Mouse (Mus musculus) hindbrain, embryonic 12.5 days (tissue): Measurements from ENCODE around the gene Fpr3. TPM values are rescaled to one million over a fixed set of nuclear protein-coding genes. Genes with fewer than 3 reads are reported as not detected.
"Not testable (repeated sequence)": the region's sequence is repeated elsewhere in the genome, so short reads cannot be mapped to it uniquely, and the experiment has no call there.

Source experiments
- ATAC-seq: fragments of 200-750 bp; cut with Nextera tagmentation; 2 replicates; pipeline ENCODE4 v1.8.0; 2017; ENCODE audit warnings: moderate TSS enrichment; ENCODE audit not compliant: low FRiP score
- H3K27ac ChIP-seq: fragments of 300-500 bp; sonication (generic); 2 replicates; pipeline ENCODE4 v1.5.1; 2016; ENCODE audit warnings: mild to moderate bottlenecking
- H3K27me3 ChIP-seq: fragments of 300-500 bp; sonication (generic); 2 replicates; pipeline ENCODE4 v1.6.1; 2016; ENCODE audit warnings: mild to moderate bottlenecking
- H3K36me3 ChIP-seq: fragments of 300-500 bp; sonication (generic); 2 replicates; pipeline ENCODE4 v1.6.1; 2016; ENCODE audit warnings: mild to moderate bottlenecking
- H3K4me1 ChIP-seq: fragments of 300-500 bp; sonication (generic); 2 replicates; pipeline ENCODE4 v1.6.1; 2016
- H3K4me2 ChIP-seq: fragments of 300-500 bp; sonication (generic); replicated peaks from 2 replicates; pipeline ENCODE4 v1.6.1; 2016; ENCODE audit warnings: mild to moderate bottlenecking
- H3K4me3 ChIP-seq: fragments of 300-500 bp; sonication (generic); 2 replicates; pipeline ENCODE4 v1.5.1; 2016; ENCODE audit warnings: mild to moderate bottlenecking
- H3K9ac ChIP-seq: fragments of 300-500 bp; sonication (generic); 2 replicates; pipeline ENCODE4 v1.6.1; 2016; ENCODE audit warnings: mild to moderate bottlenecking, moderate library complexity
- H3K9me3 ChIP-seq: fragments of 300-500 bp; sonication (generic); replicated peaks from 2 replicates; pipeline ENCODE4 v1.6.1; 2016; ENCODE audit warnings: mild to moderate bottlenecking
- WGBS: fragments of 180-500 bp; shearing (Covaris S2); methylation state at CpG from one replicate; pipeline ENCODE4 v1.1.7; 2016; 5-methylcytosine and 5-hydroxymethylcytosine counted together
- polyA plus RNA-seq: library from polyadenylated mRNA; unstranded; fragments of >200 nt; fragmentation: Nextera tagmentation; extraction: Ambion mirVana; gene quantifications from 2 replicates; pipeline ENCODE4 v1.2.1, GENCODE M21; 2016

The Fpr3 gene
- not detected in 2 replicates for polyA plus RNA-seq

- no peaks in the 10 kb centered on the region for H3K9me3 ChIP-seq
- no peak within 1 kb of the TSS for H3K27ac ChIP-seq
- WGBS = 69% methylated on average over 1 of the region's 1 CpGs
- no peaks in the 10 kb centered on the region for H3K36me3 ChIP-seq
- no peak within 1 kb of the TSS for H3K9ac ChIP-seq
- H3K4me2 ChIP-seq = no peak within 1 kb of the TSS
- no peak within 1 kb of the TSS for H3K4me3 ChIP-seq
- no peaks in the 10 kb centered on the region for H3K4me1 ChIP-seq
- H3K27me3 ChIP-seq = no peaks in the 10 kb centered on the region
- ATAC-seq = no peak
Measured at GRCm38 (mm10) chr17:17887774-17888248, at the start of gene Fpr3, which contains the start of gene Fpr2. Gene Fpr3, plus strand, starts transcription at chr17:17887852. Gene Fpr2, plus strand, starts transcription at chr17:17887824.

GRCm38 (mm10) chr17:17837919-17838701, 49.5 kb upstream of the Fpr3 start:
- Histone ChIP-seq H3K9me3 (no peaks in the 10 kb centered on the region), H3K4me3 (peak overlapping the region; percentile 39), H3K9ac (peak overlapping the region; percentile 58), H3K27ac (peak overlapping the region; percentile 77), H3K4me1 (peaks cover 52% of the 10 kb centered on the region), H3K36me3 (peaks cover 47% of the 10 kb centered on the region), H3K4me2 (peak overlapping the region; percentile 61), H3K27me3 (no peaks in the 10 kb centered on the region)
- WGBS = under 1% methylated on average over 43 of the region's 43 CpGs
- ATAC-seq = peak; percentile 97

- no peak overlapping the region for H3K4me3 ChIP-seq
Measured at GRCm38 (mm10) chr17:17839276-17839675, 48.4 kb upstream of the Fpr3 start.

GRCm38 (mm10) chr17:17840796-17841195, 46.9 kb upstream of the Fpr3 start:
- 93% methylated on average over 7 of the region's 7 CpGs for WGBS
- H3K4me2 ChIP-seq = no peak overlapping the region
- peaks cover 27% of the 10 kb centered on the region for H3K4me1 ChIP-seq
- no peak overlapping the region for H3K9ac ChIP-seq
- peaks cover 39% of the 10 kb centered on the region for H3K36me3 ChIP-seq
- no peak for ATAC-seq
- H3K4me3 ChIP-seq = no peak overlapping the region
- H3K9me3 ChIP-seq = no peaks in the 10 kb centered on the region
- no peaks in the 10 kb centered on the region for H3K27me3 ChIP-seq
- no peak overlapping the region for H3K27ac ChIP-seq

More at GRCm38 (mm10) chr17:17839276-17839675, 48.4 kb upstream of the Fpr3 start:
- Histone ChIP-seq H3K27ac (no peak overlapping the region), H3K27me3 (no peaks in the 10 kb centered on the region), H3K36me3 (peaks cover 42% of the 10 kb centered on the region), H3K9me3 (no peaks in the 10 kb centered on the region), H3K4me2 (no peak overlapping the region), H3K4me1 (peaks cover 41% of the 10 kb centered on the region), H3K9ac (no peak overlapping the region)
- 93% methylated on average over 2 of the region's 2 CpGs for WGBS
- ATAC-seq = no peak

- 0 out of 2 replicates have a peak overlapping the region, but pooled peaks have one; percentile 12 for H3K27ac ChIP-seq
- peaks cover 6% of the 10 kb centered on the region; the same call in 1 of the 2 replicates for H3K27me3 ChIP-seq
- no peak overlapping the region for H3K4me2 ChIP-seq
- peaks cover 1% of the 10 kb centered on the region; the same call in 1 of the 2 replicates for H3K4me1 ChIP-seq
- WGBS = 73% methylated on average over 27 of the region's 27 CpGs
- no peak overlapping the region for H3K4me3 ChIP-seq
- no peak overlapping the region for H3K9ac ChIP-seq
- peaks cover 27% of the 10 kb centered on the region; the same call in 1 of the 2 replicates for H3K36me3 ChIP-seq
- peak; percentile 68 for ATAC-seq
- no peaks in the 10 kb centered on the region for H3K9me3 ChIP-seq
Measured at GRCm38 (mm10) chr17:17843534-17844261, 44.0 kb upstream of the Fpr3 start.

- H3K27ac ChIP-seq, ATAC-seq, H3K4me3 ChIP-seq, H3K9ac ChIP-seq, H3K27me3 ChIP-seq, H3K4me1 ChIP-seq, H3K9me3 ChIP-seq, H3K4me2 ChIP-seq: not testable (repeated sequence)
- 81% methylated on average over 3 of the region's 3 CpGs for WGBS
- H3K36me3 ChIP-seq = peaks cover 23% of the 10 kb centered on the region; the same call in 1 of the 2 replicates
Measured at GRCm38 (mm10) chr17:17844606-17845005, 43.0 kb upstream of the Fpr3 start.

- H3K9ac ChIP-seq = no peak overlapping the region
- H3K36me3 ChIP-seq = peaks cover 16% of the 10 kb centered on the region; the same call in 1 of the 2 replicates
- no peak overlapping the region for H3K27ac ChIP-seq
- H3K4me3 ChIP-seq = no peak overlapping the region
- H3K9me3 ChIP-seq = no peaks in the 10 kb centered on the region
- H3K4me1 ChIP-seq = no peaks in the 10 kb centered on the region
- H3K27me3 ChIP-seq = peaks cover 15% of the 10 kb centered on the region
- H3K4me2 ChIP-seq = no peak overlapping the region
- ATAC-seq = no peak
- WGBS = 78% methylated on average over 10 of the region's 10 CpGs
Measured at GRCm38 (mm10) chr17:17845187-17846027, 42.2 kb upstream of the Fpr3 start.

GRCm38 (mm10) chr17:17848988-17849387, 38.7 kb upstream of the Fpr3 start:
- Histone ChIP-seq H3K27ac (no peak overlapping the region), H3K4me1 (no peaks in the 10 kb centered on the region), H3K4me2 (no peak overlapping the region), H3K36me3 (0 out of 2 replicates have a peak, but pooled peaks cover 4% of the 10 kb centered on the region), H3K4me3 (no peak overlapping the region), H3K9me3 (no peaks in the 10 kb centered on the region), H3K9ac (no peak overlapping the region), H3K27me3 (peaks cover 15% of the 10 kb centered on the region)
- WGBS = 84% methylated on average over 2 of the region's 2 CpGs
- no peak for ATAC-seq

- no peaks in the 10 kb centered on the region for H3K9me3 ChIP-seq
- H3K9ac ChIP-seq = no peak overlapping the region
- H3K27me3 ChIP-seq = peaks cover 15% of the 10 kb centered on the region
- 20% methylated on average over 55 of the region's 55 CpGs for WGBS
- 0 out of 2 replicates have a peak, but pooled peaks cover 4% of the 10 kb centered on the region for H3K36me3 ChIP-seq
- no peak overlapping the region for H3K27ac ChIP-seq
- H3K4me2 ChIP-seq = peak overlapping the region; percentile 29
- ATAC-seq = peak; percentile 36; the same call in 1 of the 2 replicates
- H3K4me3 ChIP-seq = peak overlapping the region; percentile 8; the same call in 1 of the 2 replicates
- H3K4me1 ChIP-seq = no peaks in the 10 kb centered on the region
Measured at GRCm38 (mm10) chr17:17849906-17850712, 37.5 kb upstream of the Fpr3 start.

GRCm38 (mm10) chr17:17855064-17855838, 32.4 kb upstream of the Fpr3 start, which contains the start of gene Has1:
Gene Has1, minus strand, starts transcription at chr17:17855205.
- no peak within 1 kb of the TSS for H3K4me2 ChIP-seq
- no peak within 1 kb of the TSS for H3K27ac ChIP-seq
- ATAC-seq = peak; percentile 6; the same call in 1 of the 2 replicates
- 49% methylated on average over 8 of the region's 8 CpGs for WGBS
- 0 out of 2 replicates have a peak, but pooled peaks cover 4% of the 10 kb centered on the region for H3K36me3 ChIP-seq
- H3K27me3 ChIP-seq = peaks cover under 1% of the 10 kb centered on the region
- 0 out of 2 replicates have a peak within 1 kb of the TSS, but pooled peaks have one; percentile 27 for H3K9ac ChIP-seq
- H3K9me3 ChIP-seq = no peaks in the 10 kb centered on the region
- H3K4me1 ChIP-seq = no peaks in the 10 kb centered on the region
- no peak within 1 kb of the TSS for H3K4me3 ChIP-seq
